Mouse (Mus musculus): ENCODE results near the gene Olfr713.

Olfr713 gene

GRCm38 (mm10) chr7:107030874-107031273 lies at the start of gene Olfr713:
Gene Olfr713 (plus strand): TSS chr7:107031174.
- DNase-seq (ENCODE audit: low spot score), result no peak

GRCm38 (mm10) chr7:106985236-106985635 lies 45.7 kb upstream of the Olfr713 start:
- no peak for DNase-seq (ENCODE audit: low spot score)

GRCm38 (mm10) chr7:107000798-107001197 lies 30.2 kb upstream of the Olfr713 start:
- DNase-seq (ENCODE audit: low spot score), result no peak

GRCm38 (mm10) chr7:107004169-107004568 lies 26.8 kb upstream of the Olfr713 start:
- DNase-seq (ENCODE audit: low spot score), result no peak

GRCm38 (mm10) chr7:107005972-107006371 lies 25.0 kb upstream of the Olfr713 start, which contains the start of gene Olfr2:
Gene Olfr2 (minus strand): TSS chr7:107006072.
- DNase-seq (ENCODE audit: low spot score), result no peak

- no peak for DNase-seq (ENCODE audit: low spot score)
Measured at GRCm38 (mm10) chr7:107039934-107040563, 9.1 kb downstream of the Olfr713 start.

GRCm38 (mm10) chr7:107043136-107043535 lies 12.2 kb downstream of the Olfr713 start:
- DNase-seq (ENCODE audit: low spot score), result no peak

- no peak for DNase-seq (ENCODE audit: low spot score)
Measured at GRCm38 (mm10) chr7:107044407-107044806, 13.4 kb downstream of the Olfr713 start.

GRCm38 (mm10) chr7:107045833-107046232 lies 14.9 kb downstream of the Olfr713 start:
- DNase-seq (ENCODE audit: low spot score), result no peak

- no peak for DNase-seq (ENCODE audit: low spot score)
Measured at GRCm38 (mm10) chr7:107047578-107047977, 16.6 kb downstream of the Olfr713 start.

GRCm38 (mm10) chr7:107070681-107071080 lies 39.7 kb downstream of the Olfr713 start, which contains the start of gene Olfr714:
Gene Olfr714 (plus strand): TSS chr7:107070981.
- DNase-seq (ENCODE audit: low spot score), result no peak

Data from ovary, postnatal 36 days (tissue).